Mouse (Mus musculus): ENCODE data around the gene S100a1. TPM values are rescaled to one million over a fixed set of nuclear protein-coding genes. Genes with fewer than 3 reads are reported as not detected.

S100a1 gene
- total and polyA plus RNA-seq, 2 experiments from 2014 or later = 28.1 to 88.9 TPM

DNA sequence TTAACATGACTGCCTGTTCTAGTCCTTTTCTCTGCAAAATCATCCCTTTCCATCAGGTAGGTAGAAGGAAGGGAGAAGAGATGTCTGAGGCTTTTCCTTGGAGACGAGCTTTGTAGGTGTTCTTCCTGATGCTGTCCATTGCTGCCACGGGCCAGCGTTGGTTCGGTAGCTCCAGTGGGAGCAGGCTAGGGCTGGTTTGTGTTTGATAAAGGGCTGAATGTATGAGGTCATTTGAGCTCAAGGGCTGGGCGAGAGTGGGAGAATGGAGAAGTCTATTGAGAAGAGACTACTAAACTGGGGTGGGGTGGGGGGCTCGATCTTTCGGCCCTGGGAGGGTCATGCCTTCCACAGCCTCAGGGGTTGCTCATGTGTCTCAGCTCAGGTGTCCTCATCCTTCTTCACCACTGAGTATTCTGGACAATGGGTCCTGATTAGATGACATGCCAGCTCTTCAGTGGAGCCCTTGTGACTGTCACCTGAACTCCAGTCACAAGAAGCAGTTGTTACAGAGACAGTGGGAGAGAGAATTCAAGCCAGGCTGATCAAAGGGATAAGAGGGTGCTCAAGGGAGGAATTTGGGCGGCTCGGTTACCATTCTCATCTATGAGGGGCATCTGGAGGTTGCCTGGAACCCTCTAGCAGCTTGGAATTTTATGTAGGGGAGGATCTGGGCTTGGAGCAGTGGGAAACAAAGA is 1.1 kb downstream of the S100a1 start:
- TF ChIP-seq CTCF (IDR thresholded peaks at IDR 0.05; ENCODE audit: low read depth) = no peak
- no peak overlapping the region for H3K4me3 ChIP-seq (ENCODE audit: low read length)
- H3K4me2 ChIP-seq (ENCODE audit: low read depth, low read length) = peak overlapping the region; percentile 56; the same call in 1 of the 2 replicates
- ATAC-seq (no peak), DNase-seq (ENCODE audit: low spot score) (no peak)
- 81% methylated on average over 9 of the region's 9 CpGs for WGBS
- H3K4me1 ChIP-seq (ENCODE audit: insufficient read depth, low read length) = peaks cover 7% of the 10 kb centered on the region; the same call in 1 of the 2 replicates
- peaks cover 4% of the 10 kb centered on the region for H3K27me3 ChIP-seq (ENCODE audit: insufficient read depth, low read length)
- no peaks in the 10 kb centered on the region for H3K36me3 ChIP-seq (ENCODE audit: insufficient read depth, low read length)
- no peak overlapping the region for H3K9ac ChIP-seq (replicated peaks; ENCODE audit: low read length)
- no peaks in the 10 kb centered on the region for H3K9me3 ChIP-seq (ENCODE audit: low read length)
- H3K27ac ChIP-seq = no peak overlapping the region

- no peaks in the 10 kb centered on the region for H3K9me3 ChIP-seq (ENCODE audit: low read length)
- H3K36me3 ChIP-seq (ENCODE audit: insufficient read depth, low read length) = no peaks in the 10 kb centered on the region
- no peak for DNase-seq (ENCODE audit: low spot score)
- WGBS = 90% methylated on average over 5 of the region's 5 CpGs
- H3K4me2 ChIP-seq (ENCODE audit: low read depth, low read length) = no peak overlapping the region
- H3K9ac ChIP-seq (replicated peaks; ENCODE audit: low read length) = no peak overlapping the region
- H3K4me1 ChIP-seq (ENCODE audit: insufficient read depth, low read length) = peaks cover 13% of the 10 kb centered on the region; the same call in 1 of the 2 replicates
- no peak for TF ChIP-seq CTCF (IDR thresholded peaks at IDR 0.05; ENCODE audit: low read depth)
- no peak overlapping the region for H3K27ac ChIP-seq
- no peak for ATAC-seq
- H3K4me3 ChIP-seq (ENCODE audit: low read length) = no peak overlapping the region
- peaks cover 4% of the 10 kb centered on the region for H3K27me3 ChIP-seq (ENCODE audit: insufficient read depth, low read length)
Observed at GRCm38 (mm10) chr3:90512276-90512675, 1.9 kb downstream of the S100a1 start.

DNA sequence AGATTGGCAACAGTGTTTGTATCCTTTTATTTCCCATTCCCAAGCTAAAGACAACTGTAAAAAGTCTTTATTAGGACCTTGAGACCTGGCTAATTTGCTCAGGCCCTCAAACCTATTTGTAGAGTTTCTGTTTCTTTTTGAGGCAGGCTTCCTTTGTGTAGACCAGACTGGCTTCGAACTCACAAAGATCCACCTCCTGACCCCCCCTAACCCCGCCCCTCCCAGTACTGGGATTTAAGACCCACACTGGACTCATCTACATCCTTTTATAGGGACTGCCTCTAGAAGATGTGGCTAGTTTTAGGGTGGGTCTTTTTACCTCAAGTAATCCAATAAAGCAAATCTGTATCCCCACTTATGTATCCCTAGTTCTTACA is 4.5 kb downstream of the S100a1 start:
- peak overlapping the region; percentile 99 for H3K4me3 ChIP-seq (ENCODE audit: low read length)
- TF ChIP-seq CTCF (IDR thresholded peaks at IDR 0.05; ENCODE audit: low read depth) = no peak
- peak; percentile 25; the same call in 1 of the 2 replicates for ATAC-seq
- H3K27ac ChIP-seq = peak overlapping the region; percentile 99; the same call in 1 of the 2 replicates
- peak overlapping the region; percentile 96; the same call in 1 of the 2 replicates for H3K9ac ChIP-seq (replicated peaks; ENCODE audit: low read length)
- peaks cover 9% of the 10 kb centered on the region; the same call in 1 of the 2 replicates for H3K4me1 ChIP-seq (ENCODE audit: insufficient read depth, low read length)
- H3K4me2 ChIP-seq (ENCODE audit: low read depth, low read length) = peak overlapping the region; percentile 54
- 26% methylated on average over 2 of the region's 2 CpGs for WGBS
- H3K27me3 ChIP-seq (ENCODE audit: insufficient read depth, low read length) = no peaks in the 10 kb centered on the region; the same call in 1 of the 2 replicates
- H3K9me3 ChIP-seq (ENCODE audit: low read length) = no peaks in the 10 kb centered on the region
- no peak for DNase-seq (ENCODE audit: low spot score)
- peaks cover 16% of the 10 kb centered on the region for H3K36me3 ChIP-seq (ENCODE audit: insufficient read depth, low read length)

- ATAC-seq (peak; percentile 95), DNase-seq (ENCODE audit: low spot score) (peak; percentile 100)
- Histone ChIP-seq H3K4me1 (ENCODE audit: insufficient read depth, low read length) (peaks cover 9% of the 10 kb centered on the region; the same call in 1 of the 2 replicates), H3K9me3 (ENCODE audit: low read length) (no peaks in the 10 kb centered on the region), H3K4me2 (ENCODE audit: low read depth, low read length) (peak within 1 kb of the TSS; percentile 62), H3K4me3 (ENCODE audit: low read length) (peak within 1 kb of the TSS; percentile 99), H3K27me3 (ENCODE audit: insufficient read depth, low read length) (no peaks in the 10 kb centered on the region; the same call in 1 of the 2 replicates), H3K9ac (replicated peaks; ENCODE audit: low read length) (peak within 1 kb of the TSS; percentile 96), H3K36me3 (ENCODE audit: insufficient read depth, low read length) (peaks cover 16% of the 10 kb centered on the region), H3K27ac (peak within 1 kb of the TSS; percentile 99)
- WGBS = under 1% methylated on average over 66 of the region's 66 CpGs
- TF ChIP-seq CTCF (IDR thresholded peaks at IDR 0.05; ENCODE audit: low read depth) = 0 out of 2 replicates have a peak, but pooled peaks have one; percentile 2
Observed at GRCm38 (mm10) chr3:90508950-90509746, 5.0 kb downstream of the S100a1 start, which contains the start of gene Chtop. TSS of gene Chtop (minus strand) at chr3:90509498.

DNA sequence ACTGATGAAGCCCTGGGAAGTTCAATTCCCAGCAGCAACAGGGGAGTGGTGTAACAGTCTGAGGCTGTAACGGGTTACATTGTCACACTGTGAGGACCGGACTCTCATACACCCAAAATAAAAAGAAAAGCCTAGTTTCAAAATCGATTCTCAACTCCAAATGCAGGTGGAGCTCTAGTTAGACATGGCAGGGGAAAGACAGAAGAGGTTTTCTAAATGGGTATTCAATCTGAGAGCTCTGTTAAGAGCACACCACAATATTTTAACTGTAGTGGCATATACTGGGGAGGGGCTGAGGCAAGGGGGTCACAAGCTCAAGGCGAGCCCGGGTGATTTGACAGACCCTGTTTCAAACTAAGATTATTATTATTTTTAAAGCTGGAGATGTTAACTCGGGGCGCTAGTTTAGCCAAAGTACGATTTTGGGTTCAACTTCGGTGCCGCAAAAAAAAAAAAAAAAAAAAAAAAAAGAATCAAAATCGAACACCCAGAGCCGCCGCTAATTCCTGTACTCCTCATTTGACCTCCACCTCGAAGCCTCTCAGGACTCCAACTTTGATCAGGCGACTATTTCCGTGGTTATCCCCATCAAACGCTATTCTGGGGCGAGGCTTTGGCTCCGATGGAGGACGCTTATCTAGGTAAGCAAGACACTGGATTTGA is 5.8 kb downstream of the S100a1 start:
- peaks cover 17% of the 10 kb centered on the region for H3K36me3 ChIP-seq (ENCODE audit: insufficient read depth, low read length)
- H3K9me3 ChIP-seq (ENCODE audit: low read length) = no peaks in the 10 kb centered on the region
- ATAC-seq = no peak; the same call in 1 of the 2 replicates
- peak overlapping the region; percentile 96 for H3K9ac ChIP-seq (replicated peaks; ENCODE audit: low read length)
- H3K27me3 ChIP-seq (ENCODE audit: insufficient read depth, low read length) = no peaks in the 10 kb centered on the region; the same call in 1 of the 2 replicates
- 1% methylated on average over 18 of the region's 20 CpGs for WGBS
- H3K4me1 ChIP-seq (ENCODE audit: insufficient read depth, low read length) = peaks cover 9% of the 10 kb centered on the region; the same call in 1 of the 2 replicates
- H3K27ac ChIP-seq = peak overlapping the region; percentile 99
- peak overlapping the region; percentile 99 for H3K4me3 ChIP-seq (ENCODE audit: low read length)
- DNase-seq (ENCODE audit: low spot score) = peak; percentile 14
- H3K4me2 ChIP-seq (ENCODE audit: low read depth, low read length) = peak overlapping the region; percentile 62
- TF ChIP-seq CTCF (IDR thresholded peaks at IDR 0.05; ENCODE audit: low read depth) = no peak

GRCm38 (mm10) chr3:90506362-90506761 is 7.8 kb downstream of the S100a1 start:
- no peak for DNase-seq (ENCODE audit: low spot score)
- Histone ChIP-seq H3K36me3 (ENCODE audit: insufficient read depth, low read length) (peaks cover 37% of the 10 kb centered on the region), H3K27me3 (ENCODE audit: insufficient read depth, low read length) (no peaks in the 10 kb centered on the region), H3K4me1 (ENCODE audit: insufficient read depth, low read length) (peaks cover 9% of the 10 kb centered on the region; the same call in 1 of the 2 replicates), H3K9ac (replicated peaks; ENCODE audit: low read length) (no peak overlapping the region), H3K4me2 (ENCODE audit: low read depth, low read length) (no peak overlapping the region), H3K4me3 (ENCODE audit: low read length) (no peak overlapping the region), H3K9me3 (ENCODE audit: low read length) (no peaks in the 10 kb centered on the region), H3K27ac (no peak overlapping the region)
- 88% methylated on average over 3 of the region's 3 CpGs for WGBS
- no peak for ATAC-seq
- no peak for TF ChIP-seq CTCF (IDR thresholded peaks at IDR 0.05; ENCODE audit: low read depth)

Data from hindbrain, postnatal 0 days (tissue).